Mouse (Mus musculus) bone marrow, adult 2 months (tissue): ENCODE data around the gene Dync1i2. TPM values are rescaled to one million over a fixed set of nuclear protein-coding genes. Genes with fewer than 3 reads are reported as not detected.

Source experiments
- H3K27ac ChIP-seq: fragments of 200-500 bp; 2 replicates; pipeline ENCODE4 v1.5.1; 2012; ENCODE audit warnings: low read depth, mild to moderate bottlenecking, control low read depth, inconsistent platforms, low read length; ENCODE audit not compliant: control insufficient read depth, poor library complexity, insufficient read depth
- H3K4me1 ChIP-seq: fragments of 200-500 bp; 2 replicates; pipeline ENCODE4 v1.6.1; 2011; ENCODE audit warnings: low read length; ENCODE audit not compliant: control insufficient read depth, insufficient read depth
- H3K4me3 ChIP-seq: fragments of 200-500 bp; replicated peaks from 2 replicates; pipeline ENCODE3; 2011; ENCODE audit warnings: mild to moderate bottlenecking, low read depth, low read length, control low read depth; ENCODE audit not compliant: control insufficient read depth
- CTCF ChIP-seq: fragments of 200-500 bp; IDR thresholded peaks from 2 replicates; pipeline ENCODE4 v1.5.1; 2011; ENCODE audit warnings: low read length, control low read depth; ENCODE audit not compliant: control insufficient read depth, insufficient read depth
- POLR2A ChIP-seq: fragments of 200-500 bp; IDR thresholded peaks from 2 replicates; pipeline ENCODE4 v1.6.1; 2011; ENCODE audit warnings: low read depth, mild to moderate bottlenecking, control low read depth, low read length, borderline replicate concordance; ENCODE audit not compliant: control insufficient read depth
- WGBS: fragments of 180-500 bp; shearing (Covaris S2); methylation state at CpG from one replicate; pipeline ENCODE4 v1.1.7; 2018; 5-methylcytosine and 5-hydroxymethylcytosine counted together
- polyA plus RNA-seq: library from polyadenylated mRNA; stranded (reverse); fragments of >200 nt; gene quantifications from 2 replicates; pipeline ENCODE4 v1.2.4, GENCODE M21; 2011; ENCODE audit warnings: low replicate concordance; ENCODE audit not compliant: missing spikeins, insufficient read depth, insufficient read length

Dync1i2 gene
- 40.4 and 50.8 TPM in 2 replicates for polyA plus RNA-seq

GRCm38 (mm10) chr2:71211591-71212359 is at the start of gene Dync1i2:
Dync1i2 (plus strand) TSS chr2:71211706.
- Histone ChIP-seq H3K27ac (peak within 1 kb of the TSS; percentile 81), H3K4me3 (peak within 1 kb of the TSS; percentile 92), H3K4me1 (no peaks in the 10 kb centered on the region)
- TF ChIP-seq CTCF (0 out of 2 replicates have a peak, but pooled peaks have one; percentile 3), POLR2A (peak; percentile 68; the same call in 1 of the 2 replicates)
- under 1% methylated on average over 57 of the region's 57 CpGs for WGBS

DNA sequence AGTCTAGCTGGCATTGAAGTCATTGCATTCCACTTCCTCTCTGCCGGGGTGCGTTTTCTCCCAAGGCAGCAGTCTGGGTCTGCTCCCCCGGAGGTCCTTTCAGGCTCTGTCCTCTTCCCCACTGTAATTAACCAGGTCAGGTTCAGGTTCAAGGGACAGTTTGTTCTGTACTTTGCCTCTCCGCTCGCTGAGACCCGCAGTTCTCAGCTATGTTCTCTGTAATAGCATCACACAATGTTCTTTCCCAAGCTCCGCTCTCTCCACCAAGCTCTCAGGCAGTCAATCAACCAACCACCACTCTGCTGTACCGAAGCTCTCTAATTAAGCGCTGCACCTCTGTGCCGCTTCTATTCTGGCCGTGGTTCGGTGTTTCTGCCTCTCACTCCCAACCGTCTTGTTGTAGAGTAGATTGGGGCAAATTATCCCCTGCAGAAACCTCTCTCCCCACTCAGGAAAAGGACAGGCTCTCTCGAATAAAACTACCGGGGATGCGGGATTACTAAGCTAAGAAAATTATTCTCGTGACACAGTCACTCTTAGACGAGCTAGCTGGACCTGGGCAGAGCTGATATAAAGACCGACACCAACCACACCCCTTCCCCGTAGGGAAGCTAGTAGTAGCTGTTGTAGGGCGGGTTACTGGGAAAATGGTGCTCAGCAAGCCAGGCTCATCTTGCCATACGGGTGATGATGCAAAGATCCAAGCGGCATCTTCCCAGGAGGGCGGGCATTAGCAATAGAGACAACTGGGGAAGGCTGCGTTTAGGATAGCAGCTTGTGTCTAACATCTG is 48.5 kb upstream of the Dync1i2 start:
- TF ChIP-seq POLR2A = no peak
- no peak for TF ChIP-seq CTCF
- no peaks in the 10 kb centered on the region for H3K4me1 ChIP-seq
- WGBS = 79% methylated on average over 25 of the region's 25 CpGs
- no peak overlapping the region for H3K27ac ChIP-seq
- H3K4me3 ChIP-seq = no peak overlapping the region

DNA sequence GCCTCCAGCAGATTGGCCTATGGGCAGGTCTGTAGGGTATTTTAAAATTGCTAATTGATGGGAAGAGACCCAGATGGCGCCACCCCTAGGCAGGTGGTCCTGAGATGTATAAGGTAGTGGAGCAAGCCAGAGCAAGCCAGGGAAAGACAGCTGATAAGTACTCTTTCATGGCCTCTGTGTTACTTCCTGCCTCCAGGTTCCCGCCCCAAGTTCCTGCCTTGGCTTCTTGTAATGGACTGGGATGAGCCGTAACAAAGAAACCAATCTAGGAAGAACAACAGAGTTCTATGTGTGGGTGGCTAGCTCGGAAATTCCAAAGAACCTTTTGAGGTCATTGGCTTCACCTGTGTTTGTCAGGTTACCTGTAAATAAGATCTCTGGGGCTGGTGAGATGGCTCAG is 44.3 kb upstream of the Dync1i2 start:
- Histone ChIP-seq H3K4me1 (no peaks in the 10 kb centered on the region), H3K4me3 (no peak overlapping the region), H3K27ac (no peak overlapping the region)
- TF ChIP-seq CTCF = no peak
- no peak for TF ChIP-seq POLR2A
- WGBS = 74% methylated on average over 4 of the region's 4 CpGs

DNA sequence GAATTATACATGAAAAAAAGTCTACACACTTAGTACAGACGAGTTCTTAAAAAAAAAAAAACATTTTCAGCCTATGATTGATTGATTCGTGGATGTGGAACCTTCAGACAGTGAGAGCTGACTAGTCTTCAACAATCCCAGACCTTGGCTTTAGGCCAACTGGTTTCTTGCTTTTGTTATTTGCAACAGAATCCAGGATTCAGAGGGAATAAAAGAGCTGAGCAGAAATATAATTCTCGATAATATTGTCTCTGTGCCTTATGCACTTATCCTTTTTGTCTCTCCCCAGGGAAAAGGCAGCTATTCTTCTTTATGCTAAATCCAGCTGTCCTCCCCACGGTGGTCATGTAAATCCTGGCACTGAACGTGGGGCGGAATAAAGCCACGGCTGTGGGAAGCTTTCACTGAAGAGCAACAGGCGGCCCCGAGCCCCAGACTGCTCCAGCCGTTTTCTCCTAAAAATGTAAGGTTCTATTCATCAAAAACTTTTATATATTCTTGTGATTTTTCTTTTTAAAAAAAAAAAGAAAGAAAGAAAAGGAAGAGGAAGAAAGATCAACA is 43.0 kb upstream of the Dync1i2 start:
- Histone ChIP-seq H3K4me3 (no peak overlapping the region), H3K27ac (no peak overlapping the region), H3K4me1 (no peaks in the 10 kb centered on the region)
- 73% methylated on average over 10 of the region's 10 CpGs for WGBS
- no peak for TF ChIP-seq POLR2A

DNA sequence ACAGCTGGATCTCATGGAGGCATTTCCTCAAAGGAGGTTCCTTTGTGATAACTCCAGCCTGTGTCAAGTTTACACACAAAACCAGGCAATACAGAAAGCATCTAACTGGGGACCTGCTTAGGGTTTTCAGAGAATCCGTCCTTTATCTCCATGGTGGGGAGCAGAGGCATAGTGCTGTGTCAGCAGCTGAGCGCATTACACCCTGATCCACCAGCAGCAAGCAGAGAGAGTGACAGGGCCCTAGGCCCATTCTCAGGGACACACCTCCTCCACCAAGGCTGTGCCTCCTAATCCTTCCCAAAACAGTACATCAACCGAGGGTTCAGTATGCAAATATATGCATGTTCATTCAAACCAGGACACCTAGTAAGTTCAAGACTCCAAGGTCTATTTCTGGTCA is 38.5 kb upstream of the Dync1i2 start:
- no peak overlapping the region for H3K4me3 ChIP-seq
- no peaks in the 10 kb centered on the region for H3K4me1 ChIP-seq
- 73% methylated on average over 3 of the region's 3 CpGs for WGBS
- TF ChIP-seq POLR2A (no peak), CTCF (no peak)
- no peak overlapping the region for H3K27ac ChIP-seq

GRCm38 (mm10) chr2:71176329-71177249 is 34.9 kb upstream of the Dync1i2 start:
- Histone ChIP-seq H3K4me1 (no peaks in the 10 kb centered on the region), H3K4me3 (no peak overlapping the region), H3K27ac (no peak overlapping the region)
- WGBS = 45% methylated on average over 9 of the region's 9 CpGs
- TF ChIP-seq POLR2A (no peak), CTCF (no peak)

GRCm38 (mm10) chr2:71177250-71177615 is 34.3 kb upstream of the Dync1i2 start:
- no peak overlapping the region for H3K27ac ChIP-seq
- WGBS = 63% methylated on average over 1 of the region's 1 CpGs
- TF ChIP-seq POLR2A (no peak), CTCF (no peak)
- H3K4me3 ChIP-seq = no peak overlapping the region
- no peaks in the 10 kb centered on the region for H3K4me1 ChIP-seq
